ENCODE assay signal across 26 mouse cellular contexts in genomic region chr1:91549073-91549472, GRCm38 (mm10). TPM values are rescaled to one million over a fixed set of nuclear protein-coding genes. Genes with fewer than 3 reads are reported as not detected.
DNase-seq lines count a peak whose midpoint lies in the region; ATAC-seq and TF ChIP-seq lines count a peak whose summit lies in the region.
"Had no signal": no experiment of that assay in that cellular context is flagged by ENCODE, and none has a peak within 500 bp of the region (broad histone marks: within the 10 kb centered on the region; RNA-seq: fewer than 3 reads in every experiment).

No protein-coding gene starts in this region.

- TF ChIP-seq EP300 in MEL (IDR thresholded peaks at IDR 0.05; ENCODE audit: low read depth in 1 of 2, low read length in 2 of 2), result no peak

- no peak for DNase-seq in liver, embryonic 11.5 days (ENCODE audit: low spot score)
- no peak for DNase-seq in MEL (ENCODE audit: low read depth, low spot score)
- DNase-seq in embryo, embryonic 9.5 days (ENCODE audit: extremely low spot score), result no peak
- DNase-seq in frontal cortex, postnatal 14 days (ENCODE audit: low spot score in 2 of 2), result no peak
- DNase-seq: adrenal gland, postnatal 10 days; adrenal gland, postnatal 36 days; cerebellum, adult 18-20 months; cerebellum, adult 9-11 months; cerebellum, postnatal 25 days; embryo, embryonic 11 days; gastrocnemius, postnatal 10 days; gastrocnemius, postnatal 36 days; heart, adult 2 months; heart, postnatal 14 days; heart, postnatal 4 days had no signal

- TF ChIP-seq CTCF in MEL (IDR thresholded peaks at IDR 0.05 in 2 of 3, conservative IDR thresholded peaks at IDR 0.05 in 1 of 3; ENCODE audit: control insufficient read depth in 1 of 3, insufficient read depth in 1 of 3, low read depth in 2 of 3, low read length in 3 of 3, poor library complexity in 1 of 3, severe bottlenecking in 1 of 3), result no peak

- no peaks in the 10 kb centered on the region for H3K9me3 ChIP-seq in liver, embryonic 16.5 days (replicated peaks; ENCODE audit: control insufficient read depth, low read length)
- H3K9me3 ChIP-seq in liver, embryonic 11.5 days (ENCODE audit: control insufficient read depth, low read length), result no peaks in the 10 kb centered on the region
- H3K9me3 ChIP-seq in MEL (replicated peaks; ENCODE audit: insufficient read depth, low read length), result no peaks in the 10 kb centered on the region
- H3K9me3 ChIP-seq: forebrain, embryonic 12.5 days; forebrain, embryonic 15.5 days; heart, embryonic 10.5 days; heart, embryonic 13.5 days had no signal

- H3K4me2 ChIP-seq in liver, embryonic 16.5 days (ENCODE audit: low read depth, low read length), result no peak overlapping the region
- H3K4me2 ChIP-seq in liver, embryonic 11.5 days, result no peak overlapping the region
- H3K4me2 ChIP-seq: forebrain, embryonic 12.5 days; forebrain, embryonic 15.5 days; heart, embryonic 13.5 days; hindbrain, embryonic 14.5 days had no signal

- TF ChIP-seq POLR2A in MEL (IDR thresholded peaks at IDR 0.05; ENCODE audit: control insufficient read depth in 1 of 2, insufficient read depth in 1 of 2, low read depth in 1 of 2, low read length in 2 of 2, poor library complexity in 1 of 2), result no peak

- peaks cover 2% of the 10 kb centered on the region for H3K79me2 ChIP-seq in MEL (ENCODE audit: control insufficient read depth, insufficient read depth, low read length, poor library complexity)

- H3K27ac ChIP-seq in liver, embryonic 16.5 days (ENCODE audit: low read length), result peak overlapping the region; percentile 29; the same call in 1 of the 2 replicates
- H3K27ac ChIP-seq in liver, embryonic 11.5 days (ENCODE audit: low read depth, low read length), result no peak overlapping the region
- H3K27ac ChIP-seq in MEL (ENCODE audit: control insufficient read depth, low read depth, low read length), result no peak overlapping the region
- H3K27ac ChIP-seq: forebrain, embryonic 12.5 days; forebrain, embryonic 15.5 days; heart, adult 2 months; heart, embryonic 10.5 days; heart, embryonic 13.5 days; hindbrain, embryonic 14.5 days; hindbrain, postnatal 0 days had no signal

- peaks cover 27% of the 10 kb centered on the region for H3K4me1 ChIP-seq in liver, embryonic 16.5 days (ENCODE audit: control insufficient read depth, low read depth, low read length)
- H3K4me1 ChIP-seq in liver, embryonic 11.5 days (replicated peaks; ENCODE audit: control insufficient read depth, insufficient read depth, low read length), result peaks cover 14% of the 10 kb centered on the region
- peaks cover 2 to 6% of the 10 kb centered on the region in 2 experiments; a peak in 3 of 4 replicates for H3K4me1 ChIP-seq in MEL (ENCODE audit: control insufficient read depth in 1 of 2, insufficient read depth in 2 of 2, low read length in 2 of 2)
- H3K4me1 ChIP-seq: forebrain, embryonic 15.5 days; heart, embryonic 13.5 days had no signal

- no peak for TF ChIP-seq RAD21 in MEL (IDR thresholded peaks at IDR 0.05; ENCODE audit: low read depth, low read length)

- H3K9ac ChIP-seq in liver, embryonic 16.5 days (ENCODE audit: low read depth, low read length), result no peak overlapping the region
- no peak overlapping the region for H3K9ac ChIP-seq in liver, embryonic 11.5 days (ENCODE audit: low read depth, low read length)
- H3K9ac ChIP-seq in MEL (ENCODE audit: control insufficient read depth, low read depth, low read length, poor library complexity, severe bottlenecking), result no peak overlapping the region
- H3K9ac ChIP-seq: forebrain, embryonic 12.5 days; forebrain, embryonic 15.5 days; heart, embryonic 13.5 days; hindbrain, embryonic 14.5 days had no signal

- H3K27me3 ChIP-seq in liver, embryonic 16.5 days (ENCODE audit: control insufficient read depth, insufficient read depth, low read depth, low read length), result no peaks in the 10 kb centered on the region
- H3K27me3 ChIP-seq in liver, embryonic 11.5 days (replicated peaks; ENCODE audit: control insufficient read depth, insufficient read depth, low read length), result no peaks in the 10 kb centered on the region
- H3K27me3 ChIP-seq in MEL (ENCODE audit: control insufficient read depth in 1 of 2, insufficient read depth in 2 of 2, low read length in 2 of 2), result no peaks in the 10 kb centered on the region
- H3K27me3 ChIP-seq: forebrain, embryonic 12.5 days; forebrain, embryonic 15.5 days; heart, embryonic 13.5 days; Patski had no signal

- 57% methylated on average over 2 of the region's 2 CpGs for WGBS in liver, embryonic 16.5 days (ENCODE audit: insufficient replicate concordance)
- 74% methylated on average over 2 of the region's 2 CpGs for WGBS in liver, embryonic 11.5 days

- ATAC-seq in liver, embryonic 16.5 days (ENCODE audit: low read depth), result no peak
- ATAC-seq in liver, embryonic 11.5 days (replicated peaks; ENCODE audit: low FRiP score), result no peak
- peak; percentile 46; the same call in 1 of the 2 replicates for ATAC-seq in erythroid progenitor cell, adult 5-6 weeks (replicated peaks; ENCODE audit: low FRiP score, poor library complexity, severe bottlenecking)
- ATAC-seq: CD4-positive, CD25-positive, alpha-beta regulatory T cell, adult 4 months; forebrain, embryonic 15.5 days; hindbrain, postnatal 0 days; inflammation-experienced regulatory T-cells, adult 6 months; Patski had no signal

- no peak overlapping the region for H3K4me3 ChIP-seq in liver, embryonic 16.5 days (ENCODE audit: low read depth, low read length)
- H3K4me3 ChIP-seq in liver, embryonic 11.5 days (ENCODE audit: low read depth, low read length), result no peak overlapping the region
- H3K4me3 ChIP-seq in MEL (ENCODE audit: control insufficient read depth in 1 of 2, insufficient read depth in 1 of 2, low read depth in 2 of 2, low read length in 2 of 2), result no peak overlapping the region
- H3K4me3 ChIP-seq: forebrain, embryonic 12.5 days; forebrain, embryonic 15.5 days; heart, adult 2 months; heart, embryonic 10.5 days; heart, embryonic 13.5 days had no signal

- H3K36me3 ChIP-seq in liver, embryonic 16.5 days (ENCODE audit: control insufficient read depth, insufficient read depth), result peaks cover 44% of the 10 kb centered on the region
- H3K36me3 ChIP-seq in liver, embryonic 11.5 days (ENCODE audit: control insufficient read depth, insufficient read depth, low read length), result peaks cover 34% of the 10 kb centered on the region
- H3K36me3 ChIP-seq in MEL (ENCODE audit: control insufficient read depth in 1 of 2, insufficient read depth in 2 of 2, low read length in 2 of 2), result peaks cover 6 to 34% of the 10 kb centered on the region in 2 experiments

TF ChIP-seq in MEL, 35 proteins besides CTCF, POLR2A, EP300 and RAD21:
- TF ChIP-seq ETS1 (IDR thresholded peaks at IDR 0.05; ENCODE audit: low read depth, low read length), result 0 out of 2 replicates have a peak, but pooled peaks have one; percentile 12
- no peak for TF ChIP-seq CHD1 (IDR thresholded peaks at IDR 0.05; ENCODE audit: low read depth, low read length)
TF ChIP-seq in MEL: peak in this region for 1.

RNA-seq across cellular contexts. Expression of gene Asb1, which starts 8.7 kb away (rescaled TPM):
- 9.2 and 9.6 TPM in 2 replicates for polyA plus RNA-seq in liver, embryonic 16.5 days (2015; fragmentation: Nextera tagmentation; extraction: Ambion mirVana)
- polyA plus RNA-seq in liver, embryonic 11.5 days (2014; fragmentation: Nextera tagmentation; extraction: Ambion mirVana), result 12.2 and 13.4 TPM in 2 replicates
- total RNA-seq in MEL (2012; rRNA removed), result 38.4 and 41.3 TPM in 2 replicates
- polyA plus RNA-seq in MEL (2012; ENCODE audit: insufficient read depth in 1 of 2, insufficient read length in 2 of 2, low read depth in 1 of 2, low replicate concordance in 2 of 2, missing spikeins in 1 of 2), result 10 to 100 TPM in 1 of 2 experiments, not detected in 1; 37.9 TPM
- 68.7 and 97.7 TPM in 2 replicates for total RNA-seq in erythroid progenitor cell, adult 5-6 weeks (2015; ENCODE audit: low replicate concordance)
- total RNA-seq in erythroid progenitor cell, adult 5-6 weeks (2017; ENCODE audit: low replicate concordance), result 126 and 169 TPM in 2 replicates

RNA-seq across cellular contexts. Expression of gene Traf3ip1, which starts 54.6 kb away (rescaled TPM):
- 1.5 and 2.0 TPM in 2 replicates for polyA plus RNA-seq in liver, embryonic 16.5 days (2015; fragmentation: Nextera tagmentation; extraction: Ambion mirVana)
- 4.4 TPM in 2 replicates for polyA plus RNA-seq in liver, embryonic 11.5 days (2014; fragmentation: Nextera tagmentation; extraction: Ambion mirVana)
- total RNA-seq in MEL (2012; rRNA removed), result 12.0 and 13.6 TPM in 2 replicates
- 10 to 100 TPM in 1 of 2 experiments, not detected in 1; 19.6 TPM for polyA plus RNA-seq in MEL (2012; ENCODE audit: insufficient read depth in 1 of 2, insufficient read length in 2 of 2, low read depth in 1 of 2, low replicate concordance in 2 of 2, missing spikeins in 1 of 2)
- 0.84 and 3.6 TPM in 2 replicates for total RNA-seq in erythroid progenitor cell, adult 5-6 weeks (2015; ENCODE audit: low replicate concordance)
- total RNA-seq in erythroid progenitor cell, adult 5-6 weeks (2017; ENCODE audit: low replicate concordance), result 2.0 and 6.9 TPM in 2 replicates
